Mouse (Mus musculus) cerebellum, adult 2 months (tissue): Measurements from ENCODE around the gene Elmo1. TPM values are rescaled to one million over a fixed set of nuclear protein-coding genes. Genes with fewer than 3 reads are reported as not detected.

Experiments used
- DNase-seq, 2 experiments: peaks; one replicate each; pipeline ENCODE4 v3.0.0; 2021
- H3K27ac ChIP-seq: fragments of 200-500 bp; 2 replicates; pipeline ENCODE4 v1.5.1; 2012; ENCODE audit warnings: low read length, control low read depth, inconsistent platforms; ENCODE audit not compliant: insufficient read depth
- H3K27me3 ChIP-seq: fragments of 200-500 bp; 2 replicates; pipeline ENCODE4 v1.6.1; 2012; ENCODE audit warnings: inconsistent platforms, mild to moderate bottlenecking, low read length, moderate library complexity; ENCODE audit not compliant: control insufficient read depth, insufficient read depth
- H3K4me1 ChIP-seq: fragments of 200-500 bp; 2 replicates; pipeline ENCODE4 v1.6.1; 2011; ENCODE audit warnings: low read length; ENCODE audit not compliant: control insufficient read depth, insufficient read depth
- H3K4me3 ChIP-seq: fragments of 200-500 bp; replicated peaks from 2 replicates; pipeline ENCODE3; 2011; ENCODE audit warnings: mild to moderate bottlenecking, low read depth, low read length, control low read depth; ENCODE audit not compliant: insufficient read depth
- CTCF ChIP-seq: fragments of 200-500 bp; IDR thresholded peaks from 2 replicates; pipeline ENCODE4 v1.5.1; 2011; ENCODE audit warnings: low read depth, mild to moderate bottlenecking, control low read depth, low read length, moderate library complexity, borderline replicate concordance; ENCODE audit not compliant: insufficient read depth
- POLR2A ChIP-seq: fragments of 200-500 bp; IDR thresholded peaks from 2 replicates; pipeline ENCODE4 v1.6.1; 2011; ENCODE audit warnings: low read length, control low read depth, borderline replicate concordance; ENCODE audit not compliant: insufficient read depth
- WGBS: fragments of 180-500 bp; shearing (Covaris S2); methylation state at CpG from one replicate; pipeline ENCODE4 v1.1.7; 2018; 5-methylcytosine and 5-hydroxymethylcytosine counted together
- polyA plus RNA-seq: library from polyadenylated mRNA; depleted of rRNA; stranded (reverse); fragments of >200 nt; gene quantifications from 2 replicates; pipeline ENCODE4 v1.2.3, GENCODE M21; 2012

Elmo1 gene
- polyA plus RNA-seq, 1 experiment = 92.3 TPM

GRCm38 (mm10) chr13:20233707-20234106 is 143.3 kb downstream of the Elmo1 start:
- no peak for DNase-seq
- no peaks in the 10 kb centered on the region for H3K27me3 ChIP-seq
- H3K4me3 ChIP-seq = no peak overlapping the region
- TF ChIP-seq POLR2A = no peak
- H3K27ac ChIP-seq = no peak overlapping the region
- 84% methylated on average over 7 of the region's 7 CpGs for WGBS
- peaks cover 3% of the 10 kb centered on the region for H3K4me1 ChIP-seq

GRCm38 (mm10) chr13:20237615-20238014 is 147.2 kb downstream of the Elmo1 start:
- no peak for TF ChIP-seq CTCF
- TF ChIP-seq POLR2A = no peak

GRCm38 (mm10) chr13:20238146-20238545 is 147.8 kb downstream of the Elmo1 start:
- WGBS = 61% methylated on average over 3 of the region's 3 CpGs
- Histone ChIP-seq H3K27me3 (no peaks in the 10 kb centered on the region), H3K4me3 (no peak overlapping the region), H3K27ac (no peak overlapping the region), H3K4me1 (no peaks in the 10 kb centered on the region; the same call in 1 of the 2 replicates)
- DNase-seq = no peak
- no peak for TF ChIP-seq CTCF
- no peak for TF ChIP-seq POLR2A

More at GRCm38 (mm10) chr13:20237615-20238014, 147.2 kb downstream of the Elmo1 start:
- 89% methylated on average over 5 of the region's 5 CpGs for WGBS
- H3K4me1 ChIP-seq = no peaks in the 10 kb centered on the region; the same call in 1 of the 2 replicates
- no peak for DNase-seq
- H3K4me3 ChIP-seq = no peak overlapping the region
- H3K27ac ChIP-seq = no peak overlapping the region
- no peaks in the 10 kb centered on the region for H3K27me3 ChIP-seq

DNA sequence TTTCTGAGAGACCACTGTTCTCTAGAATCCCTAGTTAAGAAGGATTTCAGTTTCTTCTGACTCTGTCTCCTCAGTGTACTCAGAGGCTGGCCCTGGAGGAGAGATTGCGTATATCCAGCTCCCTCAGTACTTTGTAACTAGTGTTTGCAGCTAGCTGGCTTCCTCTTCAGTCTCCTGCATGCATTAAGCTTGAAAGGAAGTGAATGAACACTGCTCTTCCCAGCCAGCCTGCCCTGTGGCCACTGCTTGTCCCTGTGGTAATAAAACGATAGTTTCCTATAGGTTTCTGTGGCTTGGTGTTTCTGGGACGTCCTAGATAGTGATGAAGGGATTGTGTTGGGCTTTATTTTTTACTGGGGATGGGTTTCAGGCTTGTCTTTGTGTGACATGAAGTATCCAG is 148.3 kb downstream of the Elmo1 start:
- 89% methylated on average over 3 of the region's 3 CpGs for WGBS
- no peak for TF ChIP-seq CTCF
- TF ChIP-seq POLR2A = no peak
- Histone ChIP-seq H3K4me1 (no peaks in the 10 kb centered on the region; the same call in 1 of the 2 replicates), H3K4me3 (no peak overlapping the region), H3K27me3 (no peaks in the 10 kb centered on the region), H3K27ac (no peak overlapping the region)
- no peak for DNase-seq

DNA sequence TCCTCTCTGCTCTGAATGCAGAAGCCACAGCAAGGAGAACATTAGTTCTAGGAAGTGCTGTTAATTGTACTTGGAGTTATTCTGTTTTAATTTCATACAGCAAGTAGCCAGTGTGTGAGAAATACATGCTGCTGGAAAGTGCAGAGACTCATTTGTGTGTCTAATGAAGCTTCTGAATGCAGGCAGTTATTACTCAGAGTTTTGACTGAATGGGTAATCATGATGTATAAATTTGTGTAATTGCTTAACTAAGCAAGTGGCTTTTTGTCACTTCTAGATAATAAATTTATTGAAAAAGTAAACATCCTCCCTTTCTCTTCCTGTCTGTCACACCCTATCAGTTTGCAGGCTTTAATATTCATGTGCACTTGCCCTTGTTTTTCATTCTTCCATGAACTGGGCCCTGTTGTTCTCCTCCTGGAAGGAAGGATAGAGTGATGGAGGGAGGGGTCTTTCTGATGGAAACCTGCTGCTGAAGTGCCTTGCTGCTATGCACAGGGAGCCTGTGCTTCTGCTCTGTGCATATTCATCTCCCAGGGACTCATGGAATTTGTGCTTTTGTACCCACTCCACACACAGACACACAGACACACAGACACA is 159.8 kb downstream of the Elmo1 start:
- Histone ChIP-seq H3K4me1 (no peaks in the 10 kb centered on the region), H3K27me3 (no peaks in the 10 kb centered on the region), H3K27ac (peak overlapping the region; percentile 59; the same call in 1 of the 2 replicates), H3K4me3 (no peak overlapping the region)
- TF ChIP-seq CTCF (no peak), POLR2A (no peak)
- DNase-seq = no peak

DNA sequence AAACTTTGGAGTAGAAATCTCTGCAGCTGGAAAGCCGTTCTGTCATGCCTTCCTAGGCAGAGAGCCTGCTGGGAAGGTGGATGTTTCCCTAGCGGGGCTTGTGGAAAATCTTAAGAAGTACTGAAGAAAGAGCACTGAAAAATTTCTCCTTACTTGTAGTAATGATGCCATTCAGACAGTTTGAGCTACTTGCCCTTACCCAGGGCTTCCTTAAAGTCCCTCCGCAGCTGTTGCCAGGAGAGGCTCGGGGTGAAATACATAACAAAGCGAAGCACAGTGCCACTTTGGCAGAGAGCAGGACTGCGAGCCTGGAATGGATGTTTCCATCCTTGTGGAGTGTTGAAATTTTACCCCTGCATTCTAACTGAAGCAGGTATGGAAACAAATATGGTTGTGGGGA is 164.5 kb downstream of the Elmo1 start:
- TF ChIP-seq POLR2A = no peak
- no peak for TF ChIP-seq CTCF
- no peak for DNase-seq
- WGBS = 37% methylated on average over 6 of the region's 6 CpGs
- Histone ChIP-seq H3K27me3 (no peaks in the 10 kb centered on the region), H3K27ac (no peak overlapping the region), H3K4me1 (no peaks in the 10 kb centered on the region), H3K4me3 (no peak overlapping the region)

DNA sequence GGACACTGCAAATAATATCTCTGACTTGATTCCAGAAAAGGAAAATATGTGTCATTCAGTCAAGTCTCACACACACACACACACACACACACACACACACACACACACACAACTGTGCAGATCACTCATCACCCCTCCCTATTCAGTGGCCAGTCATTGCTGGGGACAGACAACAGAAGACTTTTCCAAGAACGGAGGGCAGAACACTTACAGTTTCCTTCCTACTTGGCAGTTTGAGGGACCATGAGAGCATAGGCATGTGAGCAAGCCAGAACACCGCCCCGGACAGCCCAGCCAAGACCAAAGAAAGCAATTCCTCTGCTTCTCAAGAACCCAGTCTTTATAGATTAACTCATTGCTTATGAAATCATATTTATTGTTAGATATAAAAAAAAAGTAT is 165.0 kb downstream of the Elmo1 start:
- H3K4me3 ChIP-seq = no peak overlapping the region
- H3K4me1 ChIP-seq = no peaks in the 10 kb centered on the region
- no peak overlapping the region for H3K27ac ChIP-seq
- no peaks in the 10 kb centered on the region for H3K27me3 ChIP-seq
- TF ChIP-seq CTCF (no peak), POLR2A (no peak)
- no peak for DNase-seq
- WGBS = 48% methylated on average over 3 of the region's 3 CpGs

- TF ChIP-seq CTCF = no peak
- TF ChIP-seq POLR2A = no peak
- WGBS = 96% methylated on average over 4 of the region's 4 CpGs
- Histone ChIP-seq H3K27ac (no peak overlapping the region), H3K4me1 (no peaks in the 10 kb centered on the region), H3K27me3 (no peaks in the 10 kb centered on the region), H3K4me3 (no peak overlapping the region)
- no peak for DNase-seq
Measured at GRCm38 (mm10) chr13:20256613-20257012, 166.2 kb downstream of the Elmo1 start.
